ENCODE assay signal across 13 mouse cellular contexts in genomic region chr8:45703700-45704101, GRCm38 (mm10).
DNase-seq lines count a peak whose midpoint lies in the region; ATAC-seq lines count a peak whose summit lies in the region.
"Had no signal": no experiment of that assay in that cellular context is flagged by ENCODE, and none has a peak within 500 bp of the region (broad histone marks: within the 10 kb centered on the region; RNA-seq: fewer than 3 reads in every experiment).

No protein-coding gene starts in this region.

- H3K9me3 ChIP-seq in forebrain, embryonic 13.5 days (replicated peaks): no peaks in the 10 kb centered on the region
- no peaks in the 10 kb centered on the region for H3K9me3 ChIP-seq in forebrain, embryonic 10.5 days
- H3K9me3 ChIP-seq: hindbrain, embryonic 13.5 days; liver, embryonic 15.5 days had no signal

- no peak overlapping the region for H3K9ac ChIP-seq in forebrain, embryonic 13.5 days
- H3K9ac ChIP-seq: hindbrain, embryonic 13.5 days; liver, embryonic 15.5 days had no signal

- no peak overlapping the region for H3K27ac ChIP-seq in forebrain, embryonic 13.5 days
- no peak overlapping the region for H3K27ac ChIP-seq in forebrain, embryonic 10.5 days
- H3K27ac ChIP-seq: hindbrain, embryonic 13.5 days; liver, embryonic 15.5 days had no signal

- no peak for DNase-seq in forebrain, embryonic 10.5 days (ENCODE audit: extremely low spot score, low spot score)
- DNase-seq in left cerebral cortex, postnatal 14 days (ENCODE audit: low spot score in 2 of 2): peak; percentile 52 to 55
- no peak for DNase-seq in left cerebral cortex, adult 8-10 months (ENCODE audit: low spot score in 2 of 2)
- DNase-seq in embryo, embryonic 10.5 days (ENCODE audit: low spot score): peak; percentile 50
- peak; percentile 38 for DNase-seq in retina, postnatal 1 day
- no peak for DNase-seq in ovary, adult 18-20 months (ENCODE audit: low spot score)
- DNase-seq: kidney, adult 8-10 months; lung, postnatal 4 days; thymus, adult 18-20 months had no signal

- H3K4me2 ChIP-seq in forebrain, embryonic 13.5 days: no peak overlapping the region
- H3K4me2 ChIP-seq: hindbrain, embryonic 13.5 days; liver, embryonic 15.5 days had no signal

- peak; percentile 57; the same call in 1 of the 2 replicates for ATAC-seq in forebrain, embryonic 13.5 days

- no peak overlapping the region for H3K4me3 ChIP-seq in forebrain, embryonic 13.5 days
- H3K4me3 ChIP-seq in forebrain, embryonic 10.5 days: no peak overlapping the region
- H3K4me3 ChIP-seq: erythroblast, embryonic 14.5 days; hindbrain, embryonic 13.5 days; liver, embryonic 15.5 days had no signal

- peaks cover 5% of the 10 kb centered on the region; the same call in 1 of the 2 replicates for H3K4me1 ChIP-seq in forebrain, embryonic 13.5 days
- H3K4me1 ChIP-seq in forebrain, embryonic 10.5 days: peaks cover 9% of the 10 kb centered on the region
- H3K4me1 ChIP-seq: liver, embryonic 15.5 days had no signal

- intact Hi-C loops in left cerebral cortex, postnatal 14 days (cut with DNase I): no loop called here

- no peaks in the 10 kb centered on the region for H3K36me3 ChIP-seq in forebrain, embryonic 13.5 days (ENCODE audit: poor library complexity, severe bottlenecking)
- H3K36me3 ChIP-seq in forebrain, embryonic 10.5 days (replicated peaks): no peaks in the 10 kb centered on the region; the same call in 1 of the 2 replicates
- H3K36me3 ChIP-seq: hindbrain, embryonic 13.5 days; liver, embryonic 15.5 days had no signal

- WGBS in forebrain, embryonic 13.5 days: 64% methylated on average over 4 of the region's 4 CpGs
- WGBS in forebrain, embryonic 10.5 days: 70% methylated on average over 4 of the region's 4 CpGs

- H3K27me3 ChIP-seq in forebrain, embryonic 13.5 days: no peaks in the 10 kb centered on the region
- no peaks in the 10 kb centered on the region for H3K27me3 ChIP-seq in forebrain, embryonic 10.5 days (ENCODE audit: poor library complexity, severe bottlenecking)
- H3K27me3 ChIP-seq: hindbrain, embryonic 13.5 days; liver, embryonic 15.5 days had no signal

Comparison
In these comparisons a context has a peak if more than half of its experiments do, and no peak if none do; other contexts are left out.
1. DNase-seq: peak in left cerebral cortex, postnatal 14 days (2 of 2), embryo, embryonic 10.5 days (single experiment) and retina, postnatal 1 day (single experiment); none in forebrain, embryonic 10.5 days (single experiment), left cerebral cortex, adult 8-10 months (0 of 2) and ovary, adult 18-20 months (single experiment).